Mouse (Mus musculus) neural tube, embryonic 13.5 days (tissue): ENCODE results near the gene Gm13276. TPM values are rescaled to one million over a fixed set of nuclear protein-coding genes. Genes with fewer than 3 reads are reported as not detected.
"Not testable (repeated sequence)": the region's sequence is repeated elsewhere in the genome, so short reads cannot be mapped to it uniquely, and the experiment has no call there.

Experiments
- ATAC-seq: fragments of 200-750 bp; cut with Nextera tagmentation; 2 replicates; pipeline ENCODE4 v1.8.0; 2017; ENCODE audit warnings: low read depth, mild to moderate bottlenecking, moderate TSS enrichment, moderate library complexity
- H3K27ac ChIP-seq: fragments of 300-500 bp; sonication (generic); replicated peaks from 2 replicates; pipeline ENCODE4 v1.5.1; 2015; ENCODE audit warnings: moderate library complexity, mild to moderate bottlenecking, inconsistent platforms
- H3K27me3 ChIP-seq: fragments of 300-500 bp; sonication (generic); 2 replicates; pipeline ENCODE4 v1.6.1; 2015; ENCODE audit warnings: mild to moderate bottlenecking, inconsistent platforms
- H3K36me3 ChIP-seq: fragments of 300-500 bp; sonication (generic); 2 replicates; pipeline ENCODE4 v1.6.1; 2015; ENCODE audit warnings: mild to moderate bottlenecking, inconsistent platforms
- H3K4me1 ChIP-seq: fragments of 300-500 bp; sonication (generic); replicated peaks from 2 replicates; pipeline ENCODE4 v1.6.1; 2015; ENCODE audit warnings: inconsistent platforms
- H3K4me2 ChIP-seq: fragments of 300-500 bp; sonication (generic); 2 replicates; pipeline ENCODE4 v1.6.1; 2015; ENCODE audit warnings: inconsistent platforms, mild to moderate bottlenecking, moderate library complexity
- H3K4me3 ChIP-seq: fragments of 300-500 bp; sonication (generic); 2 replicates; pipeline ENCODE4 v1.5.1; 2015; ENCODE audit warnings: mild to moderate bottlenecking, inconsistent platforms
- H3K9ac ChIP-seq: fragments of 300-500 bp; sonication (generic); 2 replicates; pipeline ENCODE4 v1.6.1; 2015; ENCODE audit warnings: moderate library complexity, mild to moderate bottlenecking, inconsistent platforms
- H3K9me3 ChIP-seq: fragments of 300-500 bp; sonication (generic); 2 replicates; pipeline ENCODE4 v1.6.1; 2016; ENCODE audit warnings: inconsistent platforms
- WGBS: fragments of 180-500 bp; shearing (Covaris S2); methylation state at CpG from one replicate; pipeline ENCODE4 v1.1.7; 2015; 5-methylcytosine and 5-hydroxymethylcytosine counted together
- polyA plus RNA-seq: library from polyadenylated mRNA; unstranded; fragments of >200 nt; fragmentation: Nextera tagmentation; extraction: Ambion mirVana; gene quantifications from 2 replicates; pipeline ENCODE4 v1.2.1, GENCODE M21; 2015

The Gm13276 gene
- polyA plus RNA-seq, 1 experiment from 2014 or later, result not detected

GRCm38 (mm10) chr4:88760431-88760830 lies 25.1 kb upstream of the Gm13276 start:
- not testable (repeated sequence) for H3K27me3 ChIP-seq, ATAC-seq, H3K4me1 ChIP-seq, H3K27ac ChIP-seq, H3K9me3 ChIP-seq, H3K36me3 ChIP-seq, H3K9ac ChIP-seq
- H3K4me2 ChIP-seq, result peak overlapping the region; percentile 54
- peak overlapping the region; percentile 33 for H3K4me3 ChIP-seq
- WGBS, result 3% methylated on average over 20 of the region's 28 CpGs

GRCm38 (mm10) chr4:88761776-88762175 lies 23.7 kb upstream of the Gm13276 start:
- H3K4me2 ChIP-seq, H3K9ac ChIP-seq, H3K9me3 ChIP-seq, H3K4me3 ChIP-seq, H3K4me1 ChIP-seq, H3K27me3 ChIP-seq, H3K27ac ChIP-seq, H3K36me3 ChIP-seq, ATAC-seq: not testable (repeated sequence)
- WGBS, result 75% methylated on average over 6 of the region's 8 CpGs

- ATAC-seq, H3K4me3 ChIP-seq, H3K27ac ChIP-seq, H3K36me3 ChIP-seq, H3K27me3 ChIP-seq, H3K9ac ChIP-seq, H3K4me2 ChIP-seq, H3K4me1 ChIP-seq, H3K9me3 ChIP-seq: not testable (repeated sequence)
- WGBS, result 64% methylated on average over 9 of the region's 9 CpGs
These were observed 23.2 kb upstream of the Gm13276 start for GRCm38 (mm10) chr4:88762341-88762740.

- 4% methylated on average over 26 of the region's 42 CpGs for WGBS
- not testable (repeated sequence) for H3K9ac ChIP-seq, H3K27ac ChIP-seq, H3K4me1 ChIP-seq, H3K27me3 ChIP-seq, H3K36me3 ChIP-seq, ATAC-seq, H3K9me3 ChIP-seq
- peak overlapping the region; percentile 55 for H3K4me2 ChIP-seq
- peak overlapping the region; percentile 35 for H3K4me3 ChIP-seq
These were observed 22.0 kb upstream of the Gm13276 start for GRCm38 (mm10) chr4:88763384-88764018.

- not testable (repeated sequence) for H3K9ac ChIP-seq, H3K27ac ChIP-seq, H3K4me2 ChIP-seq, H3K9me3 ChIP-seq, H3K27me3 ChIP-seq, ATAC-seq, H3K4me3 ChIP-seq, H3K36me3 ChIP-seq, H3K4me1 ChIP-seq
- WGBS, result no CpG with 5 or more reads among the region's 32 CpGs
These were observed 12.0 kb upstream of the Gm13276 start, which contains the start of gene Gm13290 for GRCm38 (mm10) chr4:88773534-88773933. TSS of gene Gm13290 (plus strand) at chr4:88773834.

GRCm38 (mm10) chr4:88776622-88777021 lies 8.9 kb upstream of the Gm13276 start, which contains the start of gene Gm13289:
TSS of gene Gm13289 (plus strand) at chr4:88776922.
- ATAC-seq, H3K4me1 ChIP-seq, H3K4me2 ChIP-seq, H3K27me3 ChIP-seq, H3K36me3 ChIP-seq, H3K9me3 ChIP-seq, H3K9ac ChIP-seq, H3K4me3 ChIP-seq, H3K27ac ChIP-seq: not testable (repeated sequence)
- WGBS, result no CpG with 5 or more reads among the region's 29 CpGs

GRCm38 (mm10) chr4:88779550-88779949 lies 6.0 kb upstream of the Gm13276 start, which contains the start of gene Gm13272:
TSS of gene Gm13272 (plus strand) at chr4:88779850.
- not testable (repeated sequence) for H3K27me3 ChIP-seq, ATAC-seq, H3K9ac ChIP-seq, H3K9me3 ChIP-seq, H3K4me1 ChIP-seq, H3K4me3 ChIP-seq, H3K4me2 ChIP-seq, H3K36me3 ChIP-seq, H3K27ac ChIP-seq
- no CpG with 5 or more reads among the region's 29 CpGs for WGBS

GRCm38 (mm10) chr4:88780320-88780719 lies 5.2 kb upstream of the Gm13276 start:
- not testable (repeated sequence) for H3K27ac ChIP-seq, H3K4me1 ChIP-seq, H3K9me3 ChIP-seq, ATAC-seq, H3K27me3 ChIP-seq, H3K4me2 ChIP-seq, H3K9ac ChIP-seq, H3K36me3 ChIP-seq, H3K4me3 ChIP-seq
- WGBS, result 46% methylated on average over 16 of the region's 18 CpGs

GRCm38 (mm10) chr4:88781831-88782230 lies 3.7 kb upstream of the Gm13276 start, which contains the start of gene Ifnz:
TSS of gene Ifnz (plus strand) at chr4:88782131.
- H3K36me3 ChIP-seq, H3K27ac ChIP-seq, H3K9me3 ChIP-seq, H3K4me1 ChIP-seq, H3K27me3 ChIP-seq, H3K9ac ChIP-seq, ATAC-seq: not testable (repeated sequence)
- Histone ChIP-seq H3K4me2 (peak within 1 kb of the TSS; percentile 41), H3K4me3 (peak within 1 kb of the TSS; percentile 19; the same call in 1 of the 2 replicates)
- 19% methylated on average over 5 of the region's 7 CpGs for WGBS

GRCm38 (mm10) chr4:88782335-88782734 lies 3.2 kb upstream of the Gm13276 start:
- 0% methylated on average over 3 of the region's 31 CpGs for WGBS
- not testable (repeated sequence) for H3K9me3 ChIP-seq, ATAC-seq, H3K27me3 ChIP-seq, H3K36me3 ChIP-seq, H3K9ac ChIP-seq, H3K4me1 ChIP-seq, H3K27ac ChIP-seq
- Histone ChIP-seq H3K4me3 (peak overlapping the region; percentile 19; the same call in 1 of the 2 replicates), H3K4me2 (peak overlapping the region; percentile 41)

- not testable (repeated sequence) for H3K27ac ChIP-seq, H3K4me1 ChIP-seq, ATAC-seq, H3K9me3 ChIP-seq, H3K4me3 ChIP-seq, H3K27me3 ChIP-seq, H3K36me3 ChIP-seq, H3K4me2 ChIP-seq, H3K9ac ChIP-seq
- WGBS, result 0% methylated on average over 4 of the region's 28 CpGs
These were observed 2.9 kb downstream of the Gm13276 start, which contains the start of gene Gm13277 for GRCm38 (mm10) chr4:88788402-88788801. TSS of gene Gm13277 (plus strand) at chr4:88788632.

- H3K9me3 ChIP-seq, H3K4me3 ChIP-seq, H3K27ac ChIP-seq, H3K4me2 ChIP-seq, H3K4me1 ChIP-seq, H3K36me3 ChIP-seq, H3K9ac ChIP-seq, H3K27me3 ChIP-seq, ATAC-seq: not testable (repeated sequence)
- WGBS, result no CpG with 5 or more reads among the region's 28 CpGs
These were observed 5.7 kb downstream of the Gm13276 start, which contains the start of gene Gm13278 for GRCm38 (mm10) chr4:88791250-88791649. TSS of gene Gm13278 (plus strand) at chr4:88791550.
